Mouse (Mus musculus): ENCODE data around the gene Dusp28. TPM values are rescaled to one million over a fixed set of nuclear protein-coding genes. Genes with fewer than 3 reads are reported as not detected.
A peak's percentile ranks its signal among the peaks of the same experiment; 100 is the strongest.

The Dusp28 gene
- polyA plus RNA-seq, 1 experiment from 2014 or later = 11.4 TPM

GRCm38 (mm10) chr1:92903627-92904026 is 3.2 kb upstream of the Dusp28 start:
- Histone ChIP-seq H3K9ac (ENCODE audit: low read length) (no peak overlapping the region), H3K27me3 (ENCODE audit: control insufficient read depth, insufficient read depth, low read length) (no peaks in the 10 kb centered on the region; the same call in 1 of the 2 replicates), H3K9me3 (replicated peaks; ENCODE audit: control insufficient read depth, low read length) (no peaks in the 10 kb centered on the region), H3K4me1 (ENCODE audit: control insufficient read depth, insufficient read depth, low read length) (peaks cover 17% of the 10 kb centered on the region), H3K36me3 (ENCODE audit: control insufficient read depth, insufficient read depth, low read length) (no peaks in the 10 kb centered on the region), H3K4me3 (replicated peaks; ENCODE audit: low read length) (no peak overlapping the region), H3K4me2 (ENCODE audit: low read depth, low read length) (no peak overlapping the region), H3K27ac (ENCODE audit: low read length) (no peak overlapping the region)
- no peak for ATAC-seq (ENCODE audit: insufficient read depth, low FRiP score)
- 65% methylated on average over 4 of the region's 4 CpGs for WGBS

GRCm38 (mm10) chr1:92905703-92906310 is 974 bp upstream of the Dusp28 start:
- no peak for ATAC-seq (ENCODE audit: insufficient read depth, low FRiP score)
- WGBS = 83% methylated on average over 2 of the region's 2 CpGs
- no peak overlapping the region for H3K9ac ChIP-seq (ENCODE audit: low read length)
- peaks cover 23% of the 10 kb centered on the region for H3K4me1 ChIP-seq (ENCODE audit: control insufficient read depth, insufficient read depth, low read length)
- no peak overlapping the region for H3K4me2 ChIP-seq (ENCODE audit: low read depth, low read length)
- no peak overlapping the region for H3K4me3 ChIP-seq (replicated peaks; ENCODE audit: low read length)
- no peaks in the 10 kb centered on the region; the same call in 1 of the 2 replicates for H3K27me3 ChIP-seq (ENCODE audit: control insufficient read depth, insufficient read depth, low read length)
- no peak overlapping the region for H3K27ac ChIP-seq (ENCODE audit: low read length)
- H3K36me3 ChIP-seq (ENCODE audit: control insufficient read depth, insufficient read depth, low read length) = no peaks in the 10 kb centered on the region
- H3K9me3 ChIP-seq (replicated peaks; ENCODE audit: control insufficient read depth, low read length) = no peaks in the 10 kb centered on the region

- WGBS = 40% methylated on average over 20 of the region's 20 CpGs
- H3K4me2 ChIP-seq (ENCODE audit: low read depth, low read length) = peak overlapping the region; percentile 80
- no peaks in the 10 kb centered on the region for H3K36me3 ChIP-seq (ENCODE audit: control insufficient read depth, insufficient read depth, low read length)
- peak overlapping the region; percentile 80 for H3K4me3 ChIP-seq (replicated peaks; ENCODE audit: low read length)
- peak overlapping the region; percentile 77 for H3K27ac ChIP-seq (ENCODE audit: low read length)
- ATAC-seq (ENCODE audit: insufficient read depth, low FRiP score) = no peak
- peak overlapping the region; percentile 84 for H3K9ac ChIP-seq (ENCODE audit: low read length)
- H3K27me3 ChIP-seq (ENCODE audit: control insufficient read depth, insufficient read depth, low read length) = no peaks in the 10 kb centered on the region; the same call in 1 of the 2 replicates
- H3K9me3 ChIP-seq (replicated peaks; ENCODE audit: control insufficient read depth, low read length) = no peaks in the 10 kb centered on the region
- H3K4me1 ChIP-seq (ENCODE audit: control insufficient read depth, insufficient read depth, low read length) = peaks cover 33% of the 10 kb centered on the region
These were observed 1.0 kb downstream of the Dusp28 start for GRCm38 (mm10) chr1:92907632-92908360.

GRCm38 (mm10) chr1:92908664-92909063 is 1.9 kb downstream of the Dusp28 start:
- no peaks in the 10 kb centered on the region for H3K9me3 ChIP-seq (replicated peaks; ENCODE audit: control insufficient read depth, low read length)
- H3K36me3 ChIP-seq (ENCODE audit: control insufficient read depth, insufficient read depth, low read length) = no peaks in the 10 kb centered on the region
- no peak overlapping the region for H3K4me2 ChIP-seq (ENCODE audit: low read depth, low read length)
- no peak overlapping the region for H3K4me3 ChIP-seq (replicated peaks; ENCODE audit: low read length)
- WGBS = 88% methylated on average over 3 of the region's 3 CpGs
- no peak overlapping the region for H3K9ac ChIP-seq (ENCODE audit: low read length)
- H3K27ac ChIP-seq (ENCODE audit: low read length) = no peak overlapping the region
- no peaks in the 10 kb centered on the region; the same call in 1 of the 2 replicates for H3K27me3 ChIP-seq (ENCODE audit: control insufficient read depth, insufficient read depth, low read length)
- ATAC-seq (ENCODE audit: insufficient read depth, low FRiP score) = no peak
- peaks cover 29% of the 10 kb centered on the region for H3K4me1 ChIP-seq (ENCODE audit: control insufficient read depth, insufficient read depth, low read length)

GRCm38 (mm10) chr1:92909068-92909467 is 2.3 kb downstream of the Dusp28 start:
- H3K4me3 ChIP-seq (replicated peaks; ENCODE audit: low read length) = no peak overlapping the region
- H3K27ac ChIP-seq (ENCODE audit: low read length) = no peak overlapping the region
- no peaks in the 10 kb centered on the region; the same call in 1 of the 2 replicates for H3K27me3 ChIP-seq (ENCODE audit: control insufficient read depth, insufficient read depth, low read length)
- no peak for ATAC-seq (ENCODE audit: insufficient read depth, low FRiP score)
- H3K4me1 ChIP-seq (ENCODE audit: control insufficient read depth, insufficient read depth, low read length) = peaks cover 29% of the 10 kb centered on the region
- 61% methylated on average over 4 of the region's 4 CpGs for WGBS
- H3K9ac ChIP-seq (ENCODE audit: low read length) = no peak overlapping the region
- H3K4me2 ChIP-seq (ENCODE audit: low read depth, low read length) = no peak overlapping the region
- no peaks in the 10 kb centered on the region for H3K9me3 ChIP-seq (replicated peaks; ENCODE audit: control insufficient read depth, low read length)
- H3K36me3 ChIP-seq (ENCODE audit: control insufficient read depth, insufficient read depth, low read length) = no peaks in the 10 kb centered on the region

- Histone ChIP-seq H3K4me2 (ENCODE audit: low read depth, low read length) (peak within 1 kb of the TSS; percentile 98), H3K9ac (ENCODE audit: low read length) (peak within 1 kb of the TSS; percentile 96), H3K4me3 (replicated peaks; ENCODE audit: low read length) (peak within 1 kb of the TSS; percentile 88), H3K27me3 (ENCODE audit: control insufficient read depth, insufficient read depth, low read length) (no peaks in the 10 kb centered on the region), H3K36me3 (ENCODE audit: control insufficient read depth, insufficient read depth, low read length) (no peaks in the 10 kb centered on the region), H3K4me1 (ENCODE audit: control insufficient read depth, insufficient read depth, low read length) (peaks cover 29% of the 10 kb centered on the region), H3K9me3 (replicated peaks; ENCODE audit: control insufficient read depth, low read length) (no peaks in the 10 kb centered on the region), H3K27ac (ENCODE audit: low read length) (peak within 1 kb of the TSS; percentile 95)
- ATAC-seq (ENCODE audit: insufficient read depth, low FRiP score) = peak; percentile 71
- WGBS = under 1% methylated on average over 44 of the region's 57 CpGs
These were observed 3.6 kb downstream of the Dusp28 start, which contains the start of gene Rnpepl1 for GRCm38 (mm10) chr1:92910239-92910885. Gene Rnpepl1 (plus strand): TSS chr1:92910783.

- WGBS = under 1% methylated on average over 78 of the region's 85 CpGs
- Histone ChIP-seq H3K4me2 (ENCODE audit: low read depth, low read length) (peak overlapping the region; percentile 98), H3K9ac (ENCODE audit: low read length) (peak overlapping the region; percentile 96), H3K36me3 (ENCODE audit: control insufficient read depth, insufficient read depth, low read length) (peaks cover 6% of the 10 kb centered on the region; the same call in 1 of the 2 replicates), H3K27me3 (ENCODE audit: control insufficient read depth, insufficient read depth, low read length) (no peaks in the 10 kb centered on the region), H3K4me3 (replicated peaks; ENCODE audit: low read length) (peak overlapping the region; percentile 88), H3K9me3 (replicated peaks; ENCODE audit: control insufficient read depth, low read length) (no peaks in the 10 kb centered on the region), H3K4me1 (ENCODE audit: control insufficient read depth, insufficient read depth, low read length) (peaks cover 29% of the 10 kb centered on the region), H3K27ac (ENCODE audit: low read length) (peak overlapping the region; percentile 95)
- peak; percentile 14 for ATAC-seq (ENCODE audit: insufficient read depth, low FRiP score)
These were observed 4.3 kb downstream of the Dusp28 start for GRCm38 (mm10) chr1:92910925-92911720.

- Histone ChIP-seq H3K4me1 (ENCODE audit: control insufficient read depth, insufficient read depth, low read length) (peaks cover 25% of the 10 kb centered on the region), H3K9ac (ENCODE audit: low read length) (peak overlapping the region; percentile 96), H3K27ac (ENCODE audit: low read length) (peak overlapping the region; percentile 95), H3K36me3 (ENCODE audit: control insufficient read depth, insufficient read depth, low read length) (peaks cover 12% of the 10 kb centered on the region; the same call in 1 of the 2 replicates), H3K4me3 (replicated peaks; ENCODE audit: low read length) (peak overlapping the region; percentile 88), H3K9me3 (replicated peaks; ENCODE audit: control insufficient read depth, low read length) (no peaks in the 10 kb centered on the region), H3K4me2 (ENCODE audit: low read depth, low read length) (peak overlapping the region; percentile 98), H3K27me3 (ENCODE audit: control insufficient read depth, insufficient read depth, low read length) (no peaks in the 10 kb centered on the region)
- WGBS = 35% methylated on average over 8 of the region's 8 CpGs
- ATAC-seq (ENCODE audit: insufficient read depth, low FRiP score) = no peak
These were observed 4.9 kb downstream of the Dusp28 start for GRCm38 (mm10) chr1:92911721-92912138.

All from stomach, embryonic 16.5 days (tissue).